Mouse (Mus musculus) skeletal muscle tissue, postnatal 0 days (tissue): ENCODE measurements around the gene Dmac1. TPM values are rescaled to one million over a fixed set of nuclear protein-coding genes. Genes with fewer than 3 reads are reported as not detected.

Experiments used
- polyA plus RNA-seq: library from polyadenylated mRNA; unstranded; fragments of >200 nt; fragmentation: Nextera tagmentation; extraction: Ambion mirVana; gene quantifications from 2 replicates; pipeline ENCODE4 v1.2.1, GENCODE M21; 2015

Gene Dmac1
- 126 and 127 TPM in 2 replicates for polyA plus RNA-seq

DNA sequence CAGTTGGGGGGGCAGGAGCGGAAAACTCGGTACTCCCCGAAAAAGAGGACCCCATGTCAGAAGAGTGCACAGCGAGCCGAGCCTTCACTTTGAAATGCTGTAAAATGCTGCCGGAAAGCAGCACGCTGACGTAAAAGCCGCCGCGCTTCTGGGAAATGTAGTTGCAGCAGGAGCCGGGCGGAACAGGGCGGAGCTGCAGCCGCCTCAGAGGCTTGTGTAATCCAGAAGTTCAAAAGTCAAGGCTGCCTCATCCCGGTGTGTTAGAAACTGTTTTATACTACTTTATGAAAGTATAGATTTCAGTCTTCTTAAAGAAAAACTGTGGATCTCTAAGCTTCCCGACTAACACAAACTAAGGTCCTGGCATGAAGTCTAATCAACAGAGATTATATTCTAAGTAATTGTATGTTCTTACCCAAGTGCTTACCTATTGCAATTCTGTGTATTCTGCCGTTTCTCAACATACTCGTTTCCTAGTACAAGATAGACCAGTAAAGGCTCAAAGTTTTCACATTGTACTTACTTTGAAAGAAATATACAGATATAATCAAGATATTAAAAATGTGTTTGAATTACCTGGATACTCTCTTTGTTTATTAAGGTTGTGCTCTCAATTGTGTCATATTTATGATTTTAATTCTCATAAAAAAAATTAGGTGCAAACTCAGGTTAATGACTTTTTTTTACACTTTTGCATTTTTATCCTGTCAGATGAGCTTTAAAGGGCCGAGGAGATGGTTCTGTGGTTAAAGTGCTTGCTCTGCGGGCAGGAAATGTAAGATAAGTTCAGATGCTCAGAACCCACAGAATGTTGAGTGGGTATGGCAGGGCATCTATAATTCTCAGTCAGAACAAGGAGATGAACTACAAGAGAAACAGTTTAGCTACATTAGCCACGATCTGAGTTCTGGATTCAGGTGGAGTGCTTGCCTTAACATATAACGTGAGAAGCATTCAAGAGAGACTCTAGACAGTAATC, at the start of gene Dmac1:
Gene Dmac1, minus strand, starts transcription at position 109 of the 979 bp plus-strand sequence.

